Mouse (Mus musculus): ENCODE data around the gene Rnf123. TPM values are rescaled to one million over a fixed set of nuclear protein-coding genes. Genes with fewer than 3 reads are reported as not detected.

Gene Rnf123
- polyA plus RNA-seq, 1 experiment from 2014 or later: 100 TPM

DNA sequence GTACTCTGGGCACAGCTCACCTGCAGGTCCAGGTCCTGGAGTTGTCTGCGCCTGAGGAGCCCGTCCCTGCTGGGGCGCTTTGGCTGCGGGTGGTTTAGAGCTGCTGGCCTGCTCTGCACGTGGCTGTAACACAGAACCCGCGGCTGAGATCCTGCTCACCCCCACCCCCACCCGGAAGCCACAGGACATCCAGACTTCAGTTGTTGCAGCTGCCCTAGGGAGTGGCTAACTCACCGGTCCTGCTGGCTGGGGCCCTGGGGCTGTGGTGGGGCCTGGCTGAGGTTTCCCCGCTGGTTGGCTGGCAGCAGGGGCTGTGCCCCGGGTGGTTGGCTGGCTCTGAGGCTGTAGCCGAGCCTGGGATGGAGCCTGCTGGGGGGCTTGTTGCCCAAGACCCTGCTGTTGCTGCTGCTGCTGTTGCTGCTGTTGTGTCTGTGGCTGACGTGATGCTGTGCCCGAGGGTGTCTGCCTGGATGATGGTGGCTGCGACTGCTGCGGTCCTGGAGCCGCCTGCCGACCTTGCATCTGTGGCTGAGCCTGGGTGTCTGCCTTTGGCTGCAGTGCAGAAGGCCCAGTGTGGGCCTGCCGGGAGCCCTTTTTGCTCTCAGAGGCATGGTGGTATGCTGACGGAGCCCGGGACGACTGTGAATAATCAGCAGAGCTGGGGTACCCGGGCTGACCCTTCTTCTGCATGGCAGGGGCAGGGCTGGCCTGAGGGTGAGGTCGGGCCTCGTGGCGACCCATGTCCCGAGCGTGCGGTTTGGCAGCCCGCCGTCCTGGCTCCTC, 21.8 kb upstream of the Rnf123 start:
- H3K4me2 ChIP-seq: peak overlapping the region; percentile 69
- peak overlapping the region; percentile 55 for H3K27ac ChIP-seq (replicated peaks)
- peaks cover 5% of the 10 kb centered on the region; the same call in 1 of the 2 replicates for H3K36me3 ChIP-seq (replicated peaks)
- H3K27me3 ChIP-seq: peaks cover 10% of the 10 kb centered on the region
- peak overlapping the region; percentile 56; the same call in 1 of the 2 replicates for H3K9ac ChIP-seq
- peaks cover 64% of the 10 kb centered on the region for H3K4me1 ChIP-seq (replicated peaks)
- H3K9me3 ChIP-seq (replicated peaks): no peaks in the 10 kb centered on the region
- WGBS (ENCODE audit: insufficient replicate concordance): 37% methylated on average over 31 of the region's 31 CpGs
- ATAC-seq (ENCODE audit: insufficient read depth): peak; percentile 62
- H3K4me3 ChIP-seq (replicated peaks): peak overlapping the region; percentile 46

DNA sequence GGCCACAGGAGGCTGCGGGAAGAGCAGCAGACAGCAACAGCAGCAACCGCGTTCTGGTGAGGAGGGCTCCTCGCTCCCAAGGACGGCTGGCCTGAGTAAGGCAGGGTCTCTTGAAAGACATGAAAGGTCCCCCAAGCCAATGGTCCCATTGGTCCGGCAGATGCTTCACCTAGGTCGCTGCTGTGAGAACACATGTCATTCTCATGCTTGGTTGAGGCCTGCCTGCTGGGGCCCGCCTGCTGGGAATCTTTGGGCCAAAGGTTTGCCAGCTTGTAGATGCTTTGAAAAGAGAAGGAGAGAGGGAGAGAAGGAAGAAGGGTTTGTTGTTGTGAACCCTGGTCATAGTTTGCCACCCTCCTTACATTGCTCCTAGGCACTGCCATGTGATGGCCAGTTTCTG, 16.5 kb upstream of the Rnf123 start:
- no peak overlapping the region for H3K9ac ChIP-seq
- ATAC-seq (ENCODE audit: insufficient read depth): no peak
- H3K27ac ChIP-seq (replicated peaks): peak overlapping the region; percentile 99
- peaks cover 77% of the 10 kb centered on the region for H3K4me1 ChIP-seq (replicated peaks)
- peaks cover 15% of the 10 kb centered on the region for H3K36me3 ChIP-seq (replicated peaks)
- H3K27me3 ChIP-seq: no peaks in the 10 kb centered on the region
- no peak overlapping the region for H3K4me3 ChIP-seq (replicated peaks)
- no peak overlapping the region for H3K4me2 ChIP-seq
- H3K9me3 ChIP-seq (replicated peaks): no peaks in the 10 kb centered on the region
- 84% methylated on average over 8 of the region's 8 CpGs for WGBS (ENCODE audit: insufficient replicate concordance)

DNA sequence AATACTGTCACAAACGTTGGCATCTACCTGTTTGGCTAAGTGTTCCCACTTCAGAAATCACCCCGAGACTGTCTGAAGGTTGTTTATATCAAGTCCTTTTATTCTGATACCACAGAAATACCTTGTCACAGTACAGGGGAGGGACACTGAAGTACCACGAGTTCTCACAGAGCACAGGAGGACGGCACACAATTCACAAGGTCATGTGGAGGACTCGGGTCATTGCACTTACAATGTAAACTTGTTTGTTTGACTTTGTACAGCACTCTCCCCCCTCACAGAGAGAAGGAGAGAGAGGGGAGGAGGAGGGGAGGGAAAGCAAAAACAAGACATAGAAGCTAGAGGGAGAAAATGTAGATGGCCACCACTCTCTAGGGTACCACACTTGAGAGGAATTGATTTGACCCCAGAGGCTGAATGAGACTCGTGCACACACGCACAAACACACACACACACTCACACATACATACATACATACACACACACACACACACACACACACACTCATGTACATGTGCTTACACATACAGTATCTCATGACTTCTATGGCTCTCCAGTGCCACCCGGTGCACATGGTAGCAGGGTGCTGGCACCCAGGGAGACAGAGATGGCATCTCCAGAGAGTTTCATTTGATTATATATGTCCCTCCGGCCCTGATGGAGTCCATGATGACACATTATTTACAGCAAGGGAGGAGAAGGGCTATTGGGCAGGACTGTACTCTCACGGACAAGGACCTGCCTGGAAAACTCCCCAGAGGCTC, 13.0 kb upstream of the Rnf123 start:
- no peaks in the 10 kb centered on the region for H3K9me3 ChIP-seq (replicated peaks)
- H3K27ac ChIP-seq (replicated peaks): peak overlapping the region; percentile 99
- peaks cover 73% of the 10 kb centered on the region for H3K4me1 ChIP-seq (replicated peaks)
- peaks cover 35% of the 10 kb centered on the region for H3K36me3 ChIP-seq (replicated peaks)
- H3K4me3 ChIP-seq (replicated peaks): peak overlapping the region; percentile 80
- WGBS (ENCODE audit: insufficient replicate concordance): 39% methylated on average over 10 of the region's 10 CpGs
- H3K9ac ChIP-seq: peak overlapping the region; percentile 80
- H3K4me2 ChIP-seq: peak overlapping the region; percentile 81
- H3K27me3 ChIP-seq: no peaks in the 10 kb centered on the region
- ATAC-seq (ENCODE audit: insufficient read depth): no peak

DNA sequence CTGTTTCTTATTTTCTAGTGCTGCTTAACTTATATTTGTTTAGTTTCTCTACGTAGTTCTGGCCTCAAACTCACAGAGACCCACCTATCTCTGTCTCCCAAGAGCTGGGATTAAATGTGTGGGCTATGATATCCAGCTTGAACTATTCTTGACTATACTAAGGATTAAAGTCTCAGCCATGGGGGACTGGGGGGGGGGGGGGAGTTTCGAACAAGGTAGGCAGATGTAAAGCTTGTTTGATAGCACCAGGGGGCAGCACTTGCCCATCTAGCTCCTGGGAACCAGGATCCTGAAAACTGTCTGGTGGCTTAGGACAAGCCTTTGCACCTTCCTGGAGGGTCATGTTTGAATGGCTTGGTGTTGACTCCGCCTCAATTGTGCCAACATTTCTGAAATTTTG, 12.4 kb upstream of the Rnf123 start:
- H3K4me1 ChIP-seq (replicated peaks): peaks cover 74% of the 10 kb centered on the region
- peak overlapping the region; percentile 80 for H3K9ac ChIP-seq
- H3K9me3 ChIP-seq (replicated peaks): no peaks in the 10 kb centered on the region
- 3% methylated on average over 3 of the region's 3 CpGs for WGBS (ENCODE audit: insufficient replicate concordance)
- ATAC-seq (ENCODE audit: insufficient read depth): peak; percentile 11; the same call in 1 of the 2 replicates
- peak overlapping the region; percentile 80 for H3K4me3 ChIP-seq (replicated peaks)
- no peaks in the 10 kb centered on the region for H3K27me3 ChIP-seq
- peak overlapping the region; percentile 99 for H3K27ac ChIP-seq (replicated peaks)
- H3K36me3 ChIP-seq (replicated peaks): peaks cover 36% of the 10 kb centered on the region
- peak overlapping the region; percentile 81 for H3K4me2 ChIP-seq

DNA sequence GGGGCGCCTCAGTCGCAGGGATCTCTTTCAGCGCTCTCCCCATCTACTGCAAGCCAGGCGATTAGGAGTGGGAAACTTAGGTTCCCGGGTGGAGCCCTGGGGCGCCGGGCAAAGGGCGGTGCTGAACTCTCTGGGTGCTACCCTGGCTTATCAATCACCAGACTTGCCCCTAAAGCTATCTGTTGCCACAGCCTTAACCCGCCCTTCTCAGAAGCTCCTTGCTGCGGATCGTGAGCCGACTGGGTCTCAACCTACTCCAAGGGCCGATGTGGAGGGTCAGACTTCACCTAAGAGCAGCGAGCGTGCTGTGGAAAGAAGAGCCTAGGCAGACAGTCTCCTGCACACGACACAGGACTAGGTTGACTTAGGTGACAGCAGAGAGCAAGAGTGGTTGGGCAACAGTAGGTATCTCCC, 11.9 kb upstream of the Rnf123 start:
- Histone ChIP-seq H3K27ac (replicated peaks) (peak overlapping the region; percentile 99), H3K36me3 (replicated peaks) (peaks cover 41% of the 10 kb centered on the region), H3K27me3 (no peaks in the 10 kb centered on the region), H3K4me2 (peak overlapping the region; percentile 81), H3K9ac (peak overlapping the region; percentile 80), H3K4me3 (replicated peaks) (peak overlapping the region; percentile 80), H3K4me1 (replicated peaks) (peaks cover 78% of the 10 kb centered on the region), H3K9me3 (replicated peaks) (no peaks in the 10 kb centered on the region)
- WGBS (ENCODE audit: insufficient replicate concordance): under 1% methylated on average over 16 of the region's 16 CpGs
- peak; percentile 85 for ATAC-seq (ENCODE audit: insufficient read depth)

DNA sequence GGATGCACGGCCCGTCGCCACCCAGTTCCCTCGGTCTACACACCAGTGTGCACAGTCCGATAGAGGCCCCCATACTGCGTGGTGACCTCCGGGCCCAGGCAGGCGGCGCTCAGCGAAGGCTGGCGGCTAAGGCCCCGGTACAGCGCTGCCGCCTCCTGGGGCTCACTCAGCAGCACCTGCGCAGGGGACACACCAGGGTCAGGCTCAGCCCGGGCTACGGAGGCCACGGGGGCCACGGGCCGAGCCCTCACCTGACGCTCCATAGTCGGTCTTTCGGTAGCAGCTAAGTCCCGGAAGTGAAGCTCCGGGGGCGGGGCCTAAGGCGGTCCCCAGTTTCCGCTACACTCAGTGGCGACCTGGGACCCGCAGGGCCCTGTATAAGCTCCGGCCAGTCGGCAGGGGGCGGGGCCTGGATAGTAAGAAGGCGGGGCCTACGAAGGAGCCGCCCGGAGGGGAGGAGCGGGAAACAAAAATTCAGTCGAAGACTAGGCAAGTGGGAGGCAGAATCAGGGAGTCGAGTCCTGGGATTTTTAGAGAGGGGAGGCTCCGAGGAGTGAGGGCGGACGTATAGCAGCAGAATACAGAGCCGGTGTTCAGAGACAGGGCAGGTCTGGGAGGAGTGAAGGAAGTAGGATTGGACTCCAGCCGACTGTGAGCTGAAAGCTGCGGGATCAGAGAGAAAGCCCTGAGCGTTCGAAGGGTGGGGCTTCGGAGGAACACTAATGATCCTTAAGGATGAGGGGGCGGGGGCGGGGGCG, 11.2 kb upstream of the Rnf123 start, which contains the start of gene Apeh:
Gene Apeh, minus strand, starts transcription at position 423 of the 758 bp plus-strand sequence.
- Histone ChIP-seq H3K27me3 (no peaks in the 10 kb centered on the region), H3K27ac (replicated peaks) (peak within 1 kb of the TSS; percentile 99), H3K4me2 (peak within 1 kb of the TSS; percentile 81), H3K9me3 (replicated peaks) (no peaks in the 10 kb centered on the region), H3K4me3 (replicated peaks) (peak within 1 kb of the TSS; percentile 80), H3K4me1 (replicated peaks) (peaks cover 78% of the 10 kb centered on the region), H3K9ac (peak within 1 kb of the TSS; percentile 92), H3K36me3 (replicated peaks) (peaks cover 41% of the 10 kb centered on the region)
- under 1% methylated on average over 52 of the region's 52 CpGs for WGBS (ENCODE audit: insufficient replicate concordance)
- ATAC-seq (ENCODE audit: insufficient read depth): peak; percentile 86

DNA sequence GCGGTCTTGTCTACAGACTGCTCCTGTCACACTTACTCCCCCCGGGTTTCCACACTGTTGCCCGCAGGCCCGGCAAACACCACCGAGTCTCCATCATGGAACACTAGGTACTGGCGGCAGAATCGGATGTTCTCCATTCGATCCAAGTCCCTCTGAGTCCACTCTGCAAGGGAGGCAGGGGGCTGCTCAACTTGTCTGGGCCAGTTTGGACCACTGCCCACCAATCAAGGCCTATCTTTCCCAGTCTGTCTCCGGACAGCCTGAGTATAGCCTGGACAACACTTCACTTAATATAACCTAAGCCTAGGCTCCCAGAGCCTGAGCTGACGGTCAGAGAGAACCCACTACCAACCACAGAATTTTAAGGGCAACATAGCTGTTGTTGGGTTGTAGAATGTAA, 10.4 kb upstream of the Rnf123 start:
- no peaks in the 10 kb centered on the region for H3K9me3 ChIP-seq (replicated peaks)

DNA sequence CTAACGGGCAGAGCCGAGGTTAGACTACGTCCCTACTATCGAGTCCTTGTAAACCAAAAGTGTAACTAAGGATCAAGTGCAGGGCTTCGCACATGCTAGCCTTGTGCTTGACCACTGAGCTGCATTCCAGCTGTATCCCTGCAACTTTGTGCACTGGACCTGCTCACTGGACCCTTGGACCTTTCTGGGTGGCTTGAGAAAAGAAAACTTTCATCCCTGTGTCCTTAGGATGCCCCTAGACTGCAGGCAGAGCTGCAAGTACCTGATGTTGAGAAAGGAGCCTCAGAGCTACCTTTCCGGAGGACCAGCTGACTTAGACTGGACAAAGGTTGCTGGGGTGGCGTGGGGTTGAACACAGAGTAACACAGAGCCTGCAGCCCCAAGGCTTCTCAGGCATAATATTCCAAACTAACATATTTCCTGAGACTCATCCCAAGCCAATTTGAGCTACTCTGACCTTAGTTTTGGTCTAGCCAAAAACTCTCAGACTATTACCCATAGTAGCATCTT, 7.5 kb upstream of the Rnf123 start:
- Histone ChIP-seq H3K4me2 (no peak overlapping the region), H3K9ac (no peak overlapping the region), H3K27ac (replicated peaks) (no peak overlapping the region; the same call in 1 of the 2 replicates), H3K4me3 (replicated peaks) (no peak overlapping the region), H3K27me3 (no peaks in the 10 kb centered on the region), H3K36me3 (replicated peaks) (peaks cover 74% of the 10 kb centered on the region), H3K9me3 (replicated peaks) (no peaks in the 10 kb centered on the region), H3K4me1 (replicated peaks) (peaks cover 79% of the 10 kb centered on the region)
- no peak for ATAC-seq (ENCODE audit: insufficient read depth)
- WGBS (ENCODE audit: insufficient replicate concordance): 90% methylated on average over 7 of the region's 7 CpGs

More for the DNA sequence above, 10.4 kb upstream of the Rnf123 start:
- H3K27ac ChIP-seq (replicated peaks): peak overlapping the region; percentile 99
- peak overlapping the region; percentile 80 for H3K4me3 ChIP-seq (replicated peaks)
- peaks cover 45% of the 10 kb centered on the region for H3K36me3 ChIP-seq (replicated peaks)
- H3K27me3 ChIP-seq: no peaks in the 10 kb centered on the region
- ATAC-seq (ENCODE audit: insufficient read depth): no peak
- peak overlapping the region; percentile 92 for H3K9ac ChIP-seq
- peak overlapping the region; percentile 81 for H3K4me2 ChIP-seq
- H3K4me1 ChIP-seq (replicated peaks): peaks cover 76% of the 10 kb centered on the region
- WGBS (ENCODE audit: insufficient replicate concordance): 53% methylated on average over 10 of the region's 10 CpGs

DNA sequence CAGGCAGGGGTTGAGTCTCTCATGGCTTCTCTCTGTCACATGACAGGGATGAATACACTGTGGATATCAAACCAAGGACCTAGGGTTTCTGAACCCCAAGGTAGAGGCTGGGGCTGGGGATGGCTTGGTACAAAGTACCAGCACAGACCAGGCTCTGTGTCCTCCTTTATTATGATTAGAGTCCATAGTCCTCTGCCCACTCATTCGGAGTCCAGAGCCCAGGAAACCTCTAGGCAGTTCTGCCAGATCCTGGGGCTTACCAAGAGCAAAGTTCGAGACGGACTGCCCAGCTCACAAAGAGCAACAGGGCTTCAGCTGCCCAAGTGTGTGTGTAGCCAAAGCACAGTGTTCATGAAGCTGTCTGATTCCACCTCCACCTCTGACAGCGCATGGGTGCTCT, 2.1 kb upstream of the Rnf123 start:
- H3K4me2 ChIP-seq: peak overlapping the region; percentile 85
- H3K36me3 ChIP-seq (replicated peaks): peaks cover 88% of the 10 kb centered on the region
- H3K9me3 ChIP-seq (replicated peaks): no peaks in the 10 kb centered on the region
- peak overlapping the region; percentile 17; the same call in 1 of the 2 replicates for H3K4me3 ChIP-seq (replicated peaks)
- peaks cover 3% of the 10 kb centered on the region; the same call in 1 of the 2 replicates for H3K27me3 ChIP-seq
- no peak for ATAC-seq (ENCODE audit: insufficient read depth)
- WGBS (ENCODE audit: insufficient replicate concordance): 87% methylated on average over 4 of the region's 4 CpGs
- H3K9ac ChIP-seq: peak overlapping the region; percentile 26
- H3K4me1 ChIP-seq (replicated peaks): peaks cover 98% of the 10 kb centered on the region
- peak overlapping the region; percentile 99 for H3K27ac ChIP-seq (replicated peaks)

DNA sequence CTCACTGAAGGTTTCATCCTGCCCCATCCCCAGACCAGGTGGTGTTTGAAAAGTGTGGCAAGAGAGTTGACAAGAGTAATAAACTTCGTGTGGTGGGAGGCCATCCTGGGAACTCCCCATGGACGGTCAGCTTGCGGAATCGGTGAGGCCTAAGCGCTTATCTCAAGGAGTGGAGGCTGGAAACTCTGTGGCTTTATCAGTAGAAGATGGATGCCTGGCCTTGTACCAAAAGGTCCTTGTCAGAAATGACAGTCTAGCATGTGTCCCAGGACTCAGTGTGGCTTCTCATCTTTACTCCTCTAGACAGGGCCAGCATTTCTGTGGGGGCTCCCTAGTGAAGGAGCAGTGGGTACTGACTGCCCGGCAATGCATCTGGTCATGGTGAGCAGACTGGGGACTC, 415 bp upstream of the Rnf123 start:
- 32% methylated on average over 6 of the region's 6 CpGs for WGBS (ENCODE audit: insufficient replicate concordance)
- Histone ChIP-seq H3K4me1 (replicated peaks) (peaks cover 92% of the 10 kb centered on the region), H3K9ac (peak overlapping the region; percentile 89), H3K9me3 (replicated peaks) (no peaks in the 10 kb centered on the region), H3K4me2 (peak overlapping the region; percentile 85), H3K27ac (replicated peaks) (peak overlapping the region; percentile 99), H3K4me3 (replicated peaks) (peak overlapping the region; percentile 44), H3K36me3 (replicated peaks) (peaks cover 71% of the 10 kb centered on the region), H3K27me3 (peaks cover 3% of the 10 kb centered on the region; the same call in 1 of the 2 replicates)
- no peak for ATAC-seq (ENCODE audit: insufficient read depth)
